Mouse (Mus musculus): Measurements from ENCODE around the gene 1700016H13Rik.

The 1700016H13Rik gene

DNA sequence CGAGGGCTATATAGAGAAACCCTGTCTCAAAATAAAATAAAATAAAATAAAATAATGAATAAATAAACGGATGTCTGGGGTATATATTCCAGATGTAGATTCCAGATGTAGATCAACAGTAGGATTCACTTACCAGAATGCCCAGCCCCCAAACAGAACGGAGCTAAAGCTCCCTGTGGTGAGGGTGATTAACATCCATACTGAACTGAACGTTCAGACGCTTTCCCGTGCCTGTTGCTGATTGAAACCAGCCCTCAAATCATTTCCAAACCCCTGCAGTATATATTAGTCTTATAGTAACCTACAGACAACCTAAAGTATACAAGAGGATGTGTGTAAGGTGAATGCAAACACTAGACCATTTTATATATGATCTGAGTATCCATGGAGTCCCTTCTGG, 18.7 kb upstream of the 1700016H13Rik start:
- in situ Hi-C loops (cut with MboI, MseI): no loop called here

- in situ Hi-C loops (cut with MboI, MseI): no loop called here
Measured at GRCm38 (mm10) chr5:103673611-103674010, 17.8 kb upstream of the 1700016H13Rik start.

DNA sequence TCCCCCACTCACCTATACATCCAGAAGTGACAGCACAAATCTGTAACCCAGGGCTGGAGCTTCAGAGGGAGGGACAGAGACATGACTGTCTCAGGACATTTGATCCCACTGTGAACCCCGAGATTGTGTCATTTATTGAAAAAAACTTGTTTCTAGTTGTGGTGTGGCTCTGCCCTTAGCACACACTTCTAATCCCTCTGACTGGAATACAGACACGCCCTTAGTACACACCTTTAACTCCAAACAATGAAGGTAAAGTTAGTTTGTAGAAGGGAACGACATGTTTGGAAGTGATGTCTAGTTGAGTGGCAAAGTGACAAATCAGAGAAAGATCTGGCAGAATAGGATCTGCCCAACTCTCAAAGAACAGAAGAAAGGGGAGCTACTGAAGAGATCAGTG, 16.0 kb upstream of the 1700016H13Rik start:
- in situ Hi-C loops (cut with MboI, MseI): no loop called here

GRCm38 (mm10) chr5:103665876-103666275, 10.1 kb upstream of the 1700016H13Rik start:
- in situ Hi-C loops (cut with MboI, MseI): no loop called here

DNA sequence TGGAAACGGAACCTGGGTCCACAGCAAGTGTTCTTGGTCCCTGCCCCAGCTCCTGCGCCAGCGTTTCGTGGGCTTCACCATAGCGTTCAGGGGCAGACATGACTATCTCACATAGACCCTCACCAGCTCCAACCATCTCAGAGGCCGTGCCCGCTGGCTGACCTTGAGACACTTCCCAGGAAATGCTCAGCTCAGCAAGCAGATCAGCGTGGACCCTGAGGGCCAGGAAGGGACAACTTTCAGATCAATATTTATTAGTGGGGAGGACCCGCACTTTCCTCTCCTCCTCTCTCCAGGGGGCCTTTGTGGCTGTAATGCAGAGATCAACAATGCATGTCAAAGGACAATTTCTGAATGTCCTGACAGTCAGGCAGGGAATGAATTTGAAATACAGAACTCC, 9.1 kb upstream of the 1700016H13Rik start:
- in situ Hi-C loops (cut with MboI, MseI): no loop called here

DNA sequence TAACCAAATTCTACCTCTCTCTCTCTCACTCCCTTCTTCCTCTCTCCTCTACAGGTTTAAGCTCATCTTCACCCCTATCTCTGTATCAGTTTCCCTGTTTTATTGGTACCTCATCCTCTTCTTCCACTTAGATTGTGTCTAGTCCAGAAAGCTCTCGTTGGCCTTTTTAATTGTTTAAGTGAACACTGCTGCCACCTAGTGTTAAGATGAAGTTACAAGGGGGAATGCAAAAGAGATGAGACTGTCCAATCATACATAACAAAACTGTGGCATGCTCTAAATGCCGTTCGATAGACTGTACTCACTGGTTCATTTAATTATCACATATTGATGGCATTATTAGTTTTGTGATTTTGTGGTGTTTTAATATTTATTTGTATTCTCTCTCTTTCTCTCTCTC, 3.8 kb upstream of the 1700016H13Rik start:
- in situ Hi-C loops (cut with MboI, MseI): loop anchor here (5.0 kb wide), 1 partner anchor 307 kb away; no protein-coding TSS in a partner anchor

- in situ Hi-C loops (cut with MboI, MseI): loop anchor here (5.0 kb wide), 1 partner anchor 307 kb away; no protein-coding TSS in a partner anchor
Measured at GRCm38 (mm10) chr5:103658921-103659320, 3.1 kb upstream of the 1700016H13Rik start.

DNA sequence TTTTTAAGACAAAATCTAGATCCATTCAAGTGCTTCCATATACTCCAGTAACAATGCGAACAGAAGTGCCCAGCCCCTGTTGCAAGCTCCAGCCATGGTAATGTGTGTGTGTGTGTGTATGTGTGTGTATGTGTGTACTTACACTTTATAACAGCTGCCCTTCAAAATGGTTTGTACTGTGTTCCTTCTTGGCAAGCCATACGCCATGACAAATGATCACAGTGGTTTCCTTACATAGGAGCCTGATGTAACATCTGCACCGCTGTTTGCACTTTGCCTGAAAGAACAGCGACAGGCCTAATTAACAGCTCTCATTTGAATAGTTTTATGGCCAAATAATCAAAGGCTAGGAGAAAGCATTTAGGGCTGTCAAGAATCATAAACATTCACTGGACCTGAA, 1.0 kb downstream of the 1700016H13Rik start:
- in situ Hi-C loops (cut with MboI, MseI): loop anchor here (5.0 kb wide), 1 partner anchor 302 kb away; no protein-coding TSS in a partner anchor

GRCm38 (mm10) chr5:103654225-103654624, 1.6 kb downstream of the 1700016H13Rik start:
- in situ Hi-C loops (cut with MboI, MseI): no loop called here

DNA sequence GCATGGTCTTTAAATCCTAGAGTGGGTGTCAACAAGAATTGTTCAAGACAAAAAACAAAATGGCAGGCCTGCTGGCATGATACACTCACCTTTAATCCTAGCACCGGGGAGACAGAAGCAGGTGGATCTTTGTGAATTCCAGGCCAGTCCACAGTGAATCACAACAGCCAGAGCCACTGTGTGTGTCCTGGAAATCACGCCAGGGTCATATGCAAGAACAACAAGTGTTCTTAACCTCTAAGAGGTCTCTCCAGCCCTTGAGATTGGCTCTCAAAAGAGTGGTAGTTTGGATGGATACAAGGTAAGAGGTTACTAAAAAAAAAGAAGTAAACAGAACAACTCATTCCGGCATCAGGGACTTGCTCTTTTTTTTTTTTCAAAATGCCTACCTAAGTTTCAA, 8.5 kb downstream of the 1700016H13Rik start:
- in situ Hi-C loops (cut with MboI, MseI): no loop called here

DNA sequence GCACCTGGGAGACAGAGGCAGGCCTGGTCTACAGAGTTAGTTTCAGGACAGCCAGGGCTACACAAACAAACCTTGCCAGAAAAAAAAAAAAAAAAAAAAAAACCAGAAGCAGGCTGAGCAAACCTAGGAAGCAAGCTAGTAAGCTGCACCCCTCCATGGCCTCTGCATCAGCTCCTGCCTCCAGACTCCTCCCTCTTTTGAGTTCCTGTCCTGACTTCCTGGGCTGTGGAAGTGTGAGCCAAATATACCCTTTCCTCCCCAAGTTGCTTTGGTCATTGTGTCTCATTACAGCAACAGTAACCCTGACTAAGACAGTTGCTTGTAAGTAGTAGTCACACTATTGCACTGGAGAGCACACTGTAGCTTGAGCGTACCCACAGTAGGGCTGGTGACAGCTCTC, 11.6 kb downstream of the 1700016H13Rik start:
- in situ Hi-C loops (cut with MboI, MseI): no loop called here

DNA sequence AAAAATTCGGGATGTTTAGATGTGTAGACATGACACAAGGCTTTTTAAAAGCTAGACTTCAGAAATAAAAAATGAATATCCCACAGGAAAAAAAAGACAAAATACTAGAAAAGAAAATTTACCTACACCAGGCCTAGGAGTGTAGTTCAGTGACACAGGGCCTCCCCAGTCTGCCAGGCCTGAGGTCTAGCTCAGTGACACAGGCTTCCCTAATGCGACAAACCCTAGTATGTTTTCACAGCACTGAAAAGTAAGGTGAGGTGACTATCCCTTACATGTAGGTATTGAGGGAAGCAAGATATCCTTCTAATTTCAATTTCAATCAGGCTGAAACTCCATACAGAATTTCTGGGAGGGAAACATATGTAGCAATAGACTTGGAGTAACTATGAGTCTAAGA, 18.6 kb downstream of the 1700016H13Rik start:
- in situ Hi-C loops (cut with MboI, MseI): no loop called here

GRCm38 (mm10) chr5:103629854-103630580, 25.8 kb downstream of the 1700016H13Rik start:
- in situ Hi-C loops (cut with MboI, MseI): no loop called here

- in situ Hi-C loops (cut with MboI, MseI): no loop called here
Measured at GRCm38 (mm10) chr5:103629111-103629764, 26.6 kb downstream of the 1700016H13Rik start, which contains the start of gene Slc10a6. Slc10a6 (minus strand) TSS chr5:103629403.

GRCm38 (mm10) chr5:103628499-103628898, 27.3 kb downstream of the 1700016H13Rik start:
- in situ Hi-C loops (cut with MboI, MseI): no loop called here

GRCm38 (mm10) chr5:103624831-103625230, 31.0 kb downstream of the 1700016H13Rik start:
- in situ Hi-C loops (cut with MboI, MseI): no loop called here

GRCm38 (mm10) chr5:103622321-103622720, 33.5 kb downstream of the 1700016H13Rik start:
- in situ Hi-C loops (cut with MboI, MseI): no loop called here

DNA sequence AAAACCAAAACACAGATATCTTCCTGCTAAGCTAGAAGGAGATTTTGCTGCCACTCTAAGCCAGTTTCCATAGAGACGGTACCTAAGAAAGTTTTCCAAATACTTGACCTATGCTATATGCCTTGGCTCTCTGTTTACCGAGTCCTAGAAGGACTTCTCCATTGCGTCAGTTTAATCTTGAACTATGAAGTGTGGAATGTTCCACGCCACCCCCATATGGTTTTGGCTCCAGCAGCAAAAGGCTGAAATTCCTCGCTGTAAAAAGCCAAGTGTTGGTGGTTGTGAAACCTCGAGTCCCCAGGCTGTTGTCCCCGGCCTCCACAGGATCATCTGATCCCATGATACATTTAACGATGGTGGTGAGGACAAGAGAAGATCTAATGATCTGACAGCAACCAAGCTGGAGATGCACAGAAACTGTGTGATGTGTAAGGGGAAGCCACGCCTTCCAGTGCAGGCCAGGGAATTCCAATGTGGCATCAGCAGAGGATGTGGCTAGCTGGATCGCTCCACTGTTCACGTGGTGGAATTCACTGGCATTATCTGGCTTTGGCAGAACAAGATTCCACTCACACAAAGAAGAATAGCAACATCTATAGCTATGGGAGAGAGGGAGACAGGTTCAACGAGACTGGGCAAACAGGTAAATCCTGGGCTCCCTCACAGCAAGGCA, 35.4 kb downstream of the 1700016H13Rik start:
- in situ Hi-C loops (cut with MboI, MseI): no loop called here

DNA sequence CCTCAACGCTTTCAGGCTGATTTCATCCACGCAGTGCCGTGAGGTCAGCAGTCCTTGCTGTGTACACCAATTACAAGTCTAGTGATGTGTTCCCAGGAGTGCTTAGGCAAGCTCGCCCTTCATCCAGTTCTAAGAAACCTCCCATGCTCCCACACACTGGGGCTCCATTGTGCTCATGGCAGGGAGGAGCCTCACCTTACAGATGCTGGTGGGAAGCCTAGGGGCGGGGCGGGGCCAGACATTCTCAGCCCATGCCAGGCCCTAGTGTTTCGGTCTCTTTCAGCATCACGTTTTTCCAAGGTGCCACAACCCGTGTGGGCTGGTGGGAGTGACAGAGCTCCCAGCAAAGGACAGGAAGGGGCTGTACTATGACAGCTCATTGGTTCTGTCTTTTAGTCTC, 38.6 kb downstream of the 1700016H13Rik start:
- in situ Hi-C loops (cut with MboI, MseI): no loop called here

DNA sequence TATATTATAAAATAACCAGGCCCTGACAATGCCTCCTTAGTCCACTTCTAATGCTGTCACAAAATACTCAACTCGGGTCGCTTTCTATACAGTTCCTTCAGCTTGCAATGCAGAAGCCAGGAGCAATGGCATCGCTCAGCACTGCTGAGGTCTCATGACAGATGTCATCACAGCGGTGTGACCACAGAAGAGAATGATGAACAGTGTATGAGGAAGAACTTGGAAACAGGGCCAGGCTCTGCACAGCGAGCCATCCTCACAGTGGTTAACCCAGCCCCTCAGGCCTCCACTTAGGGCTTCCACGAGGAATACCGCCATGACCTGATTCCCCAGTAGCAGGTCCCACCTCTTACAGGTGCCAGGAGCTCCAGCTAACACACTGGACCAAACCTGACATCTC, 41.5 kb downstream of the 1700016H13Rik start:
- in situ Hi-C loops (cut with MboI, MseI): no loop called here

DNA sequence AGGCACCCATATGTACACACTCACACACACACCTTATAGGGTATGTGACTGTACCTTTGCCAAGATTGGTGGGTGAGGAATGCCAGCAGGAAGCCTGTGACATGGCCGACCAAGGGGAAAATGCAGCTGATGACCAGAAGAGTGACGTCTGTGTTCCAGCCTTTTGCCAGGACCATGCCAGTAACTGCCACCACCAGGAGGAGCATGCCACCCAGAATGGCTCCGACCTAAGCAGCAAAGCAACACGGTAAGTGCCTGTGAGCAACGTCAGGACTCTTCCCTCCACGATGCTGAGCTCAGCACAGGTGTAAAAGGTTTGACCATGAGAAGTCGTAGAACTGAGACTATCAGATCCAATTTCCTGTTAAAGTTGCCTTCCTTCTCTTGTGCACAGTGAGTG, 43.5 kb downstream of the 1700016H13Rik start:
- in situ Hi-C loops (cut with MboI, MseI): no loop called here

GRCm38 (mm10) chr5:103610856-103611472, 44.8 kb downstream of the 1700016H13Rik start:
- in situ Hi-C loops (cut with MboI, MseI): no loop called here

All from T-helper 1 cell (primary cell).